Mouse (Mus musculus) heart, adult 2 months (tissue): ENCODE measurements around the gene Zcchc24.

Source experiments
- CTCF ChIP-seq: fragments of 200-600 bp; IDR thresholded peaks from 2 replicates; pipeline ENCODE4 v1.8.1; 2022; ENCODE audit warnings: antibody characterized with exemption, mild to moderate bottlenecking, moderate library complexity
- EP300 ChIP-seq: fragments of 200-500 bp; IDR thresholded peaks from 2 replicates; pipeline ENCODE4 v1.6.1; 2011; ENCODE audit warnings: low read depth, low read length, control low read depth; ENCODE audit not compliant: insufficient read depth
- POLR2A ChIP-seq: fragments of 200-500 bp; IDR thresholded peaks from 2 replicates; pipeline ENCODE4 v1.6.1; 2011; ENCODE audit warnings: mild to moderate bottlenecking, low read depth, low read length, control low read depth; ENCODE audit not compliant: insufficient read depth

- TF ChIP-seq CTCF (no peak), POLR2A (no peak), EP300 (no peak)
Measured at GRCm38 (mm10) chr14:25679625-25680024, 89.2 kb downstream of the Zcchc24 start.
